Mouse (Mus musculus): ENCODE measurements around the gene Asf1a. TPM values are rescaled to one million over a fixed set of nuclear protein-coding genes. Genes with fewer than 3 reads are reported as not detected.
A peak's percentile ranks its signal among the peaks of the same experiment; 100 is the strongest.
"Not testable (repeated sequence)": the region's sequence is repeated elsewhere in the genome, so short reads cannot be mapped to it uniquely, and the experiment has no call there.

The Asf1a gene
- 10 to 100 TPM in 1 of 2 experiments, 1 to 10 TPM in 1; 6.8 to 10.4 TPM for polyA plus RNA-seq (2017; shearing (Covaris generic))

DNA sequence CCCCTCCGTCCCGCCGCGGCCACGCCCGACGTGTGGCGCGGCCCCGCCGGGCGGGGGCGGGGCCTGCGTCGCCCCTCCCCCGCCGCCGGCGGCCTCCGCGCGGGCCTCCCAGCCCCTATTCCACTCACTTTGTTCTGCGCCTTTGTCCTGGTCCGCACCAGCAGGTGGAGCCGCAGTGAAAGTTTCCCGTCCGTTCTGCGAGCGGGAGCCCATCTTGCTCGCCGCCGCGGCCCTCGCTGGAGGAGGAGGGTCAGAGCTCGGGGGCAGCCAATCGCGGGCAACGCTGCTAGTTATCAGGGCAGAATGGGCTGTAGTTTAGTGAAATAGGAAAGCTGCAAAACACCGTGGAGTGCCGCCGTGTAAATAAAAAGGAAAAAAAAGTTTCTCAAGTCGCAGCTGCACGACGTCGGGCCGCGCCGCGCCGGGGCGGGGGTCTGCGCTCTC lies at the start of gene Asf1a:
Gene Asf1a (plus strand): TSS at position 81 of the 444 bp plus-strand sequence.
- ATAC-seq: peak; percentile 89

DNA sequence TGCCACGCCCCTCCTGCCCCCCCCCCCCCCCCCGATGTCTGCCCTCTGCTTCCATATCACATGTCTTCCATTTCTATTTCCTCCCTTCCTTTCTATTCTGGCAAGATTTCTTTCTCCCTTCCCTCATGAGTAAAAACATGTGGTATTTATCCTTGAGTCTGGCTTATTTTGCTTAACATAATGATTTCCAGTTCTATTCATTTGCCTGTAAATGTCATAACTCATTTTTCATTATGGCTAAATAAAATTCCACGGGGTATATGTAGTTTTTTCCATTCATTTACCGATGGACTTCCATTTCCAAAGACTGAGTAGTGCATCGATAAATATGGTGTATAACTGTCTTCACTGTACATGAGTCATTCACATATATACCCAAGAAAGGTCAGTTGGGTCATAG lies 34.6 kb upstream of the Asf1a start:
- ATAC-seq: no peak

DNA sequence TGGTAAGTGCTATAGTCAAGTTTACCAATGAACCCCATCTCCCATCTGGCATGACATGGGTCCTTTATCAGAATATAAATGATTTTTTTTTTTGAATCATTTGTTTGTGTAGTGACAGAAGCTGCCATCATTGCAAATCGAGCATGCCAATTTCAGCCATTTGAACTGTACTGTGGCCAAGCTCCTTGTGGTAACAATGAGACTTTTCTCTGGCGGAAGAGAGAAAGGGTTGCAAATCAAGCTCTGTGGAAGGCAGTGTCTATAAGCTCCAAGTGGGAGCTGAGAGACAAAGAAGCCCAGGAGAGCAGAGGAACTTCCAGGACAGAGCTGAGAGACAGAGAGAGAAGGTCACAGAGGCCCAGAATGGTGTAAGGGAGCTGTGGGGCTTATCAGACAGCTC lies 31.0 kb upstream of the Asf1a start:
- ATAC-seq: no peak

DNA sequence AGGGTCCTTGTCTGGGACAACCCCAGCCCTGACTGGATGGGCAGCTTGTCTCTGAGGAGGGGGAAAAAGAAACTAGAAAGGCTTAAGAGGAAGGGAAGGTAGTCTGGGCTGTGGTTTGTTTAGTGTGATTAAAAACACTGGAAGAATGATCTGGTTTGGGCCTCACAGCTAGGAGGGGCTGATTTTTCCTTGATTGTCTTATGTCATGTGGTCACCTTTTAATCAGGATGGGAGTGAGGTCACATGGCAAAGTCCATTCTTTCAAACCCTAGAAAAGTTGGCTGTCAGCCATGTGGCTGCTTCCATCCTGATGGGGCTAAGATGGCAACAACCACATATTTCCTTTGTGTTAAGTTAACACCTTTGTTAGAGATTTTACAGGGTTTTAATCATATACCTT lies 28.0 kb upstream of the Asf1a start:
- ATAC-seq: no peak

DNA sequence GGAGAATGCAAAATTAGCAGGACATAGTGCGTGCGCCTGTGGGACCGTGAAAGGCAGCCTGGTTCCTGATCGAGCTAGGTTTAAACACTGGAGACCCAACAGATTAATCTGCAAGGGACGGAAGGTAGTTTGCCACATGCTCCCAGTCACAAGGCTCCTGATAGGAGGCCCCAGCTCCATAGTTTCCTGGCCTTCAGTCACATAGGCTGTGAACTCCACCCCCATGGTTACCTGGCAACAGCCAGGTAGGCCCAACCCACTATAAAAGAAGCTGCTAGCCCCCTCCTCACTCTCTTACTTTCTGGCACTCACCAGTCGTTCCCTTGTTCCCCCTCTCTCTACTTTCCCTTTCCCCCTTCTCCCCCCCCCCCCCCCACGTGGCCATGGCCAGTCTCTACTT lies 16.4 kb upstream of the Asf1a start:
- ATAC-seq: no peak

DNA sequence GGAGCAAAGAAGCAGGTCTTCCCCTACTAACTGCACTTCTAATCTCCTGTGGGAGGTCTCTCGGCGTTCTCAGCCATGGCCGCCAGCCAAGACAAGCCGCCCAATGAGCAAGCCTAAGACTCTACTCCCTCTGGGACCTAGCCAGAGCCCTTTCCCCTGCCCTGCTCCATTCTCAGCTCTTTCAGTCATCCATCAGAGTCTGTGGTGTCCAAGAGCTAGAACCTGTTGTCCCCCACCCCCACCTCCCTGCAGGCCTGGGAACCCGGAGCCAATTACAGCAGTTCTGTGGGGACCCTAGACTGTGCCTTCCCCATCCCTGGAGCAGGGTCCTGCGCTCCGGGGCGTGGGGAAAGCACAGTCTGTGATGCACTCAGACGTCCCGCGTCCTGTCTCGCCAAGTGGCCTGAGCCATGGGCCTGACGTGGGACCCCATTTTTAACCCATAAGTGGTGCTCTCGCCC lies 15.9 kb upstream of the Asf1a start:
- ATAC-seq: no peak

DNA sequence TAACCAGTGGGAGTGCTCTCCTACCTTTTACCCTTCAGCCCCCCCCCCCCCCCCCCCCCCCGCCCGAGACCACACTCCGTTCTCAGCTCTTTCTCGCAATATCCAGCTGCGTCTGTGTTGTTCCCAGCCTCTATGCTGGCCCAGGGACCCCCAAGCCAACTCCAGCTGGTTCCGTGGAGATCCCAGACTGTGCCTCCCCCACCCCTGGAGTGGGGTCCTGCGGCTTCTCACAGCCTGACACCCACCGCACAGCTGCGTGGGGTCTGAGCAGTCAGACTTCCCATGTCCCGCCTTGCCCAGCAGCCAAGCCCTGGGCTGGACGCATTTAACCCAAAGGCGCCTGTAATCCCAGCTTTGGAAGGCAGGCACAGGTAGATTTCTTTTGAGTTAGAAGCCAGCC lies 15.5 kb upstream of the Asf1a start:
- ATAC-seq: no peak

DNA sequence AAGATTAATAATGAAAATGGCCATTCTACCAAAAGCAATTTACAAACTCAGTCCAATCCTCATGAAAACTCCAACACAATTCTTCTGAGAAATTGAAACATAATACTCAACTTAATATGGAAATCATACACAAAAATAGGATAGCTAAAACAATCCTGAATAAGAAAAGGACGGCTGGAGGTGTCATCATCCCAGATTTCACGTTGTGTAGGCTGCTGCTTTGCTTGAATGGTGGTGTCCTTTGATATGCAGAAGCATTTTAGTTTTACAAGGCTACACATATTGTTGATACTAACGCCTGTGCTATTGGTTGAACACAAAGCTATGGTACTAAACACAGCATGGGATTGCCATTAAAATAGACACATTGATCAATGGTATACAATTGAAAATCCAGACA lies 10.8 kb upstream of the Asf1a start:
- ATAC-seq: no peak

DNA sequence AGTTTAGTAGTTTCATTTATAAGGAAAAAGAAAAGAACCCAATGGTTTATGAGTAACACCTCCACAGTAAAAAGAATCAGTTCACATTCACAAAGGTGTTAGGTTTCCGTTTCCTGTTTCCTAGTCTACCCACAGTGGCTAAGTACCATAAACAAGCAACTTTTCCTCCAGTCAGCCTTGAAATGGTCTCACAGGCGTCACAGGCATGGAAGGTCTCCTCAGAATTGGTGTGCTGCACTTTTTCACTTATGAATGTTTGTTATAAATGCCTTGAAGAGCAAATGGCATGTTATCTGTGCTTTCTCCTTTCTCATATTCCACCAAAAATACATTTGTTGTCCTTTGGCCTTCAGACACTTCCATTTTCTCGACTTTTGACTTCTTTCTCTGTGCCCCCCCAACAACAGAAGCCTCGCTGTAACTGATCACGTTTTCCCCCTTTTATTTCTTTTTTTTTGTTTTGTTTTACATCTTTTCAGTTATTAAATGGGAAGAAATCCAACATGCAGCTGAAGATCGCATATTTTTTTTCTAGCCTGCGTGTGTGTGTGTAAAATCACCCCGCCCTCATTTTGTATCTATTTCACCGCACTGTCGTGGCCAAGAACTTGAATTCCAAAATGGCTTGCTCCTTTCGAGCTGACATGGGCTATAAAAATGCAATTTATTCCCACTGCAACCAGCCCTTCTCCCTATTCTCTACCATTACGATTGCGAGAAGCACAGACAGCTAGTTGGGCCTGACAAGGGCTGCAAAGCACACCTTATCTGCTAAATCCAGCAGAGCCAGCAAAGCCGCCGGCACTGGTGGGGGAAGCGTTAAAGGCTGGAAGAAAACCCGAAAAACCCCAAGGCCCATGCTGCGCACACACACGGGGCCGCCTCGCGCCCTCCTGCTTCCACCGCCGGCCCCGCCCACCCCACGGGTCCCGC lies 547 bp upstream of the Asf1a start:
- ATAC-seq: peak; percentile 56

DNA sequence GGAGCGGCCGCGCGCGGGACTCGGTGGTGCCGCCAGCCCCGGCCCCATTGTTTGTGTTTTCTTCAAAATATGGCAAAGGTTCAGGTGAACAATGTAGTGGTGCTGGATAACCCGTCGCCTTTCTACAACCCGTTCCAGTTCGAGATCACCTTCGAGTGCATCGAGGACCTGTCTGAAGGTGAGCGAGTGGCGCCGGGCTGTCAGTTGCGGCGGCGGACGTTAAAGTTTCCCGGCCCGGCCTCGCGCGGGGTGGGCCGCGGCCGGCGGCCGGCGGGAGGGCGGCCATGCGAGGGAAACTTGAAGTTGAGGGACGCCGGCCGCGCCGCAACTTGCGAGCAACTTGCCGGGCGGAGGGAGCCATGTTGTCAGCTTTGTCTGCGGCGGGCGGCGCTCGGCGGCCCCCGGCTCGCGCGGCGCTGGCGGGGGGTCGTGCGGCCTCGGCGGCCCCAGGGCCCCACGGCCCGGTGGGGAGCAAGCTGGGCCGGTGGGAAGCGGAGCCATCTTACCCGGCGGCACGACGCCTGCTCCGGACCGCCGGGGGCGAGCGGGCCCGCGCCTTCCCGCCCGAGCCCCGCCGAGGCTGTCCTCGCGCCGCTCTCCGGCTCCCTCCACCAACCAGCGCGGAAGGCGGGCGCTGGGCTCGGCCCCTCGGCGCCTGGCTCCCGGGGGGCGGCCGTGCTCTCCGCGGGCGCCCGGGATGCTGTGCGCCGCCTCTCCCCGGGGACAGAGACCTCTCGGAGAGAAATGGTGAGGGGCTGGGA lies 744 bp downstream of the Asf1a start:
- peak; percentile 2 for ATAC-seq

DNA sequence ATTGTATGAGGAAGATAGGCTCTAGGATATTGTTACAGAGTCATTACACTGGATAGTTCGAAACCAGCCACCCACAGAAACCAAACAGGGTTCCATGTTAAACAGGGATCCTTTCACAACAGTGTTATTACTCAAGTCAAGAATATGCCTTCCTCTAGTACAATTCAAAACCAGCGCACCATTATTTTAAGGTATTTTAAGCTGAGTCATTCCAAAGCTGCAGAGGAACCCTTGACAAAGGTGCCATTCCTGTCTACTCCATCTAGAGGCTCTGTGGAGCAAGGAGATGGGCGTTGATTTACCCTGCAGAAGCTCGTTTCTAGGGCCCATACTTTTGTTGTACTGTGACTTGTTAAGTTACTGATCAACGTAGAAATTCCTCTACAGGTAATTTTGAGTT lies 2.3 kb downstream of the Asf1a start:
- no peak for ATAC-seq

DNA sequence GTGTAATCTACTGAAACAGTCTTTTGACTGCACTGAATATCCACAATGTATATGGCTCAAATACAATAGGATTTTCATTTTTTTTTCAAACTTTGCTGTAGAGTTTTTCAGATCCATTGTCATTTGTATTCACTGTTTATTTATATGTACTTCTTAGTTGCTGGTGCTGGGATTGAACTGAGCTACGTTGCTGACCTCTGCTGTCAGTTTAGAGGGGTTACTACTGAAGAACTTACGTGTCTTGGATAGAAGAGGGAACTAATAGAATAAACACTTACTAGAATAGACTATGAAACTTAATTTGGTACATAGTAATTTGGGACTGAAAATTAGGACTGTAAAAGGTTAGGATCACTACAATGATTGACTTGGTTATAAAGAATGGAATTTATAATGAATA lies 8.8 kb downstream of the Asf1a start:
- ATAC-seq: no peak

DNA sequence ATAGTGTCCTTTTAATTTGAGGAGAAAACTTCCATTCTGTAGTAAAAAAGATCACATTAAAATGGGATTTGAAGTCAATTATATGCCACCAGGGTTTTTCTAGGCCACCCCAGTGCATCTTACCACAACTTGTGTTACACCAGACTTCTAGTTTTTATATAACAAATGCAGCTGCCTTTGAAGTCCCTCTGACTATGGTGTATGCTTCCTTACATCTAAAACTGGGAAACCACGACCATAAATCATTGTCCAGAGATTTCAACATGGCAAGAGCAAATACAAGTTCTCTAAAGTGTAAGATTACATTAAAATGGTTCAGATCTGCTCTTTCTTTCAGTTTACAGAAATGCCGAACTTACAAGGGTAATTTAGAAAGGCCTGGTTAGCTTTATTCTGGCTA lies 11.7 kb downstream of the Asf1a start:
- no peak for ATAC-seq

DNA sequence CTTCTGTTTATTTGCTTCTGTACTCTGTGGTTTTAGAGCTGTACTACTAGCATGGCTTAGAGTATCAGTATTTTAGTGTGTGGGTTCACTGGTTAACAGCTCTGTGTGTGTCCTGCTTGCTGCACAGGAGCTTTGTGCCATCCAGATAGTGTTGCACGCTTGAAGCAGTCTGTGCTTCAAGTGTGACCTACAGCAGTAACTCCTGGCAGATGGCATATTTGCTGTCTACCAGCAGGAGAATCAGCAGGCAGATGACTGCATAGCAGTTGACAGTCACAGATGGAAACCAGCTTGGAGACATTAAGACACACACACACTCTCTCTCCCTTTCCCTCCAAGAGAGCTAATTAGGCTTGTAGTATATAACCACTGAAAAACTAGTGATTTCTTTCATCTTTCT lies 15.6 kb downstream of the Asf1a start:
- no peak for ATAC-seq

DNA sequence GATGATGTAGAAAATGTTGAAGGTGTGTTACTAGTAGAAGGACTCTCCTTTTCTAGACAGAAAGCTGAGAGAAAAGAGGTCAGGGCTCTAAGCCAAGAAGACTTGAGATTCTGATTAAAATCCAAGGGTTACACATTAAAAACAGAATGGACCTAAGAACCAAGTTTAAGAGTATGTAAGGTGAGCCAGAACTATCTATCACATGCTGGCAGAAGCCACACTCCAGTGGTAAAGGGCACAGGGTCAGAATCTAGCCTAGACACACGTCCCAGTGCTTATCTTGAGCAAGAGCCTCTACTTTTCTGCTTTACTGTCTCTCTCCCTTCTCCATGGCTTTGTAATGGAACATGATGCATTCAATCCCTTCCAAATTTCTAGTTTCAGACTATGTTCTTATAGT lies 17.4 kb downstream of the Asf1a start:
- no peak for ATAC-seq

DNA sequence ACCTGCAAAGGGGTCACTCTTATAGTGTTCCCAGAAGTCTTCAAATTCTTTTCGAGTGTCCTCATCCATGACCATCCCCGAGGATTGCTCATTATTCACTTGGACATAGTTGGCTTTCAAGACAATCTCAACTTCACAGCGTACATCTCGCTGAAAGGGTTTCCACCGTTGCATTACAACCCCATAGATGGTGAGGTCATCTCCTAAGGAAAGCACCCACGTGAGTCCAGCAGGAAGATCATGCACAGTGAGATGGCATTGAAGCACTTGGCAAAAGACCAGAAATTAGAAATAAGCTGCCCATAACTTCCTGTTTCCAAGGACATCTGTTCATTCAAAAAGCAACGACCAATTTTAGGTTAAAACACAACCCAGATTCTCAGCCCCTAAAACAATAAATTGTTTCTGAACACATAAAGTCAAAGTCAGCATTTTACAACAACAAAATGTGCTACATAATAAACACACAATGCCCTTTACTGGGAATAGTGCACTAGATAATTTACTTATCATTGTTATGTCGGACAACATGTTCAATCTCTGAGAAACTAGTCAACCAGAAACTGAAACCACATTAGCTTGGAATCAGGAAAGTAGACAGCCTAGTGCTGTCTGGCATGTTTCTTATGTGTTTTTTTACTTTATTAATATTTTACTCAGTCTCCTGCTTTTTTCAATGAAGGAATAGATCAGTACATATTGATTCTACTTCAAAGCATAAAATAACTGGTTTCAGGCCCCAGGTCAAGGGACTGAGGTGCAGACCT lies 19.5 kb downstream of the Asf1a start:
- peak; percentile 29 for ATAC-seq

DNA sequence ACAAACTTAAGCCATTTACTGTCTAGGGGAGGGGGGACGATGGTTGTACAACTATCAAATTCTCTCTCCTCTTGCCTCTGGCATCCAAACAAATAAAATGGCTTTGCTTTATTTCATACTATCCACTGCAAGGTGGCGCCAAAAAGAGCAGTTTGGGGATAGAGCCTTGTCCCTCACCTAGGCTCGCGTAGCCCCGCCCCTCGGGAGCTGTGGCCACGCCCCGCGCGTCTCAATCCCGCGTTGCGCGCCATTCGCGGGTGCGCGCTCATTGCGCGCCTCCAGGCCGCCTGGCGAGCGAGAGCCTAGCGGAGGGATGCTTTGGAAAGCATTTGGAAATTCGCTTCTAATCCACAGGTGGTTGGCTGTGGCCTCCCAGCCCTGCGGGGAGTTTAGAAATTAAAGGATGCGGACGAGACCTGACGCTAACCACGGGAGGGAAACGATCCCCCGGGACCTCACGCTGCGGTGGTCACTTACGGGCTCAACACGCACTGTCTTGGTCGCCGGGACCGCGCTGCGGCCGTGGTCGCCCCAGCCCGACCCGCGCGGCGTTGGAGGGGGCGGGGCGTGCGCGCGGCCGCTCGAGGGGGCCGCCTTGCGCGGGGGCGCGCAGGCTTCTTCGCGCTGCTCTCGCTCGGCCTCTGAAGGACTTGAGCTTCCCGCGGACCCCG lies 32.8 kb downstream of the Asf1a start:
- peak; percentile 74 for ATAC-seq

DNA sequence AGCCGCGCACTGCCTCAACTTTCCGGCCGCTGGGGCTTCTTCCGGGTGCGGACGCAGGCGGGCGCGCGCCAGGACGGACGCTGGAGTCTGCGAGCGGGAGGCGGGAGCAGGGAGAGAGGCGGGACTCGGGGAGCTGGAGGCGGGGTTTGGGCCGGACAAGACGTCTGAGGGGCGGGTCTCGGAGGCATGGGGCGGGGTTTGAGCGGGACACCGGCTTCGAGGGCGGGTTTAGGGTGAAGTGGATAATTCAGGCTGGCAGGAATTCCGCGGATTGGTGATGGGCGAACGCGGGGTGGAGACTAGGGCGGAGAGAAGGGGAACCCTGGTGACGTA lies 33.3 kb downstream of the Asf1a start:
- peak; percentile 83 for ATAC-seq

DNA sequence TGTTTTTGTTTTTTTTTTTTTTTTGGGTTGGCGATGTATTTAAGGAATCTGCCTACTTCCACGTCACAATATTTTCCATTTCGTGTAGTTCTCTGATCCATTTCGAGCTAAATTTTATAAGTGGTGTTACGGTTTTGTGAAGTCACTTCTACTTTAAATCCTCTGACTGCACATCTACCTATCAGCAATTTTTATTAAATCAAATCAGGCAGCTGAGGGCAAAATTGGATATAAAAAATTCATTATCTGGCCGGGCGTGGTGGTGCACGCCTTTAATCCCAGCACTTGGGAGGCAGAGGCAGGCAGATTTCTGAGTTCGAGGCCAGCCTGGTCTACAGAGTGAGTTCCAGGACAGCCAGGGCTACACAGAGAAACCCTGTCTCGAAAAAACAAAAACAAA lies 33.8 kb downstream of the Asf1a start, which contains the start of gene Mcm9:
Gene Mcm9 (minus strand): TSS at position 101 of the 400 bp plus-strand sequence.
- not testable (repeated sequence) for ATAC-seq

DNA sequence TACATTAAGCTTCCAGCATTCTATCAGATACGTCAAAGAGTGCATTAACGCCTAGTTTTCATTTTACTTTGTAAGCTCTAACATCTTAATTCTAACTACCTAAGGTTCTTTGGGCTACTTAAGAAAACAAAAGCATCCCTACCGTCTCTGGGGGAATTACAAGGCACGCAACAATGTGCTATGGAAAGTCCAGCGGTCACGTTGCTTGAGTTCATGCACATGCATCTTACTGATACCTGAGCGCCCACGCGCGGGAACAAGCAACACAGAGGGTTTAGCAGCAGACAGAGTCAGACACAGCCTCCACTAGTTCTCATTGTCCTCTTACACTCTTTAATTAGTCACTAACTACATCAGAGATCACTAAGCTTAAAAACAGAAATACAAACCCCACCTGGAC lies 37.6 kb downstream of the Asf1a start:
- no peak for ATAC-seq

DNA sequence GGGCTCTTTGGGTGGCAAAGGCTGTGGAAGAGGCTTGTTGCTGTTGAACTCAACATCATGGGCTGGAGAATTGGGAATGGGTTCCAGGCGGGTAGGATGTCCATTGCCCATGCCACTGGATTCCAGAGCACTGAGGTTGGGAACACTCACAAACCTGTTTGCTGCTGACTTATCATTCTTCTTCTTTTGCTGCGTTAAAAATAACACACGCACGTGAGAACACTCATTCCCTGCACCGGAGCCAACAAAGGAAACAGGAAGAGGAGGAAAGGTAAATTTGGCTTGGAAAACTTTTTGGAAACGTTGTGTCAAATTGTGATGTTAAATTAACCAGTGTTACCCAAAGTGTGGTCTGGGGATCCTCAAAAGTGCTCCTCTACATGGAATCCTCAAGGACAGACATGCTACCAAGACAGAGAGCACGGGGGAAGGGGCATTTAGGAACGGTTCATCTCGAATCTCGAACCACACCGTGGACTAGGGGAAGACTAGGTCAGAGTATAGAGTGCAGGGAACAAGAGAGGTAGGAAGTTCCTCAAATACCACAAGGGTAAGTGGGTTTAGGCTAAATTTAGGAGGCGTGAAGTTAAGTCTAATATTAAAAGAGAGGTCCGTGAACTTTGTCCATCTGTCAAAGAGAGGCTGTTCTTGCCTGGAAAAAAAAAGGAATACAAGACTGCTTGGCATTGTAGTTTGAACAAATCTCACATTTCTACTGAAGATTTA lies 38.9 kb downstream of the Asf1a start:
- ATAC-seq: no peak

DNA sequence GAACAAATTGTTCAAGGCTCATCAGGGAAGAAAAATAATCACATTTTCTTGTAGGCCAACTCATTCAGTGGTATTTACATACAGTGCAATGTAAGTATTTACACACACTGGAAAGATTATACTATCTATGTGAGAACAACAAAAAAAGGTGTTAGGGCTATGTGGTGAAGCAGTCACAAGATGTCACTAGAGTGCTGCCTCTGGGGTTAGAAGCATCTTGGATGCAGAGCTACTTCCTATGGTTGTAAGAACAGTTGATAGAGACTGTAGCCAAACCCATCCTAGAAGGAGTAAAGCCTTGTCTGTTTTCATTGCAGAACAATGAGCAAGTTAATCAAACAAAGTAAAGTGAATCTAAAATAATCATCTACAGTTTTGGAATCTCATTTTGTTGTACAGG lies 45.0 kb downstream of the Asf1a start:
- ATAC-seq: peak; percentile 76

Data from CD4-positive, CD25-positive, alpha-beta regulatory T cell, adult 4 months (primary cell).